In genomic region chr7:18873253-18873652, GRCm38 (mm10) we compare ENCODE assay signal across 8 mouse cellular contexts. TPM values are rescaled to one million over a fixed set of nuclear protein-coding genes. Genes with fewer than 3 reads are reported as not detected.
DNase-seq lines count a peak whose midpoint lies in the region; ATAC-seq lines count a peak whose summit lies in the region.

No protein-coding gene starts in this region.

- H3K4me2 ChIP-seq in intestine, embryonic 15.5 days (replicated peaks): peak overlapping the region; percentile 66
- peak overlapping the region; percentile 58 for H3K4me2 ChIP-seq in limb, embryonic 12.5 days
- H3K4me2 ChIP-seq in midbrain, embryonic 14.5 days (ENCODE audit: low read length): peak overlapping the region; percentile 71
- H3K4me2 ChIP-seq in stomach, embryonic 15.5 days: peak overlapping the region; percentile 77

- H3K4me3 ChIP-seq in intestine, embryonic 15.5 days (replicated peaks): peak overlapping the region; percentile 20
- H3K4me3 ChIP-seq in limb, embryonic 12.5 days (replicated peaks): peak overlapping the region; percentile 35
- H3K4me3 ChIP-seq in midbrain, embryonic 14.5 days (replicated peaks; ENCODE audit: low read depth, low read length): peak overlapping the region; percentile 35
- H3K4me3 ChIP-seq in stomach, embryonic 15.5 days (replicated peaks): peak overlapping the region; percentile 40

- H3K9me3 ChIP-seq in intestine, embryonic 15.5 days: no peaks in the 10 kb centered on the region
- no peaks in the 10 kb centered on the region for H3K9me3 ChIP-seq in limb, embryonic 12.5 days
- H3K9me3 ChIP-seq in midbrain, embryonic 14.5 days (ENCODE audit: control insufficient read depth, low read length): no peaks in the 10 kb centered on the region
- no peaks in the 10 kb centered on the region for H3K9me3 ChIP-seq in stomach, embryonic 15.5 days

- no peaks in the 10 kb centered on the region for H3K36me3 ChIP-seq in intestine, embryonic 15.5 days
- no peaks in the 10 kb centered on the region for H3K36me3 ChIP-seq in limb, embryonic 12.5 days
- H3K36me3 ChIP-seq in midbrain, embryonic 14.5 days (ENCODE audit: control insufficient read depth, insufficient read depth, low read length): no peaks in the 10 kb centered on the region
- H3K36me3 ChIP-seq in stomach, embryonic 15.5 days: no peaks in the 10 kb centered on the region

- intact Hi-C loops in gastrocnemius, postnatal 36 days (cut with DNase I): loop anchor here (1.0 to 5.0 kb wide), 2 partner anchors 41 to 124 kb away; no protein-coding TSS in a partner anchor

- H3K4me1 ChIP-seq in intestine, embryonic 15.5 days (replicated peaks): 0 out of 2 replicates have a peak, but pooled peaks cover 4% of the 10 kb centered on the region
- no peaks in the 10 kb centered on the region for H3K4me1 ChIP-seq in limb, embryonic 12.5 days (replicated peaks)
- no peaks in the 10 kb centered on the region for H3K4me1 ChIP-seq in midbrain, embryonic 14.5 days (ENCODE audit: control insufficient read depth, insufficient read depth, low read length)
- no peaks in the 10 kb centered on the region for H3K4me1 ChIP-seq in stomach, embryonic 15.5 days

- 0 out of 2 replicates have a peak, but pooled peaks cover 2% of the 10 kb centered on the region for H3K27me3 ChIP-seq in intestine, embryonic 15.5 days (replicated peaks)
- no peaks in the 10 kb centered on the region for H3K27me3 ChIP-seq in limb, embryonic 12.5 days
- H3K27me3 ChIP-seq in midbrain, embryonic 14.5 days (ENCODE audit: control insufficient read depth, insufficient read depth, low read length): no peaks in the 10 kb centered on the region
- no peaks in the 10 kb centered on the region for H3K27me3 ChIP-seq in stomach, embryonic 15.5 days (replicated peaks)

- peak; percentile 96 for ATAC-seq in activated CD4-positive, CD25-positive, alpha-beta regulatory T cell, adult 4 months
- ATAC-seq in intestine, embryonic 15.5 days: peak; percentile 82
- ATAC-seq in limb, embryonic 12.5 days (ENCODE audit: insufficient number of reproducible peaks, insufficient read depth, low FRiP score, low TSS enrichment, low read depth): peak; percentile 73
- ATAC-seq in midbrain, embryonic 14.5 days (ENCODE audit: low FRiP score, low TSS enrichment): peak; percentile 82
- ATAC-seq in stomach, embryonic 15.5 days (ENCODE audit: insufficient read depth, low FRiP score, low read depth): peak; percentile 75; the same call in 1 of the 2 replicates

- H3K9ac ChIP-seq in intestine, embryonic 15.5 days: no peak overlapping the region
- 0 out of 2 replicates have a peak overlapping the region, but pooled peaks have one; percentile 13 for H3K9ac ChIP-seq in limb, embryonic 12.5 days (replicated peaks)
- H3K9ac ChIP-seq in midbrain, embryonic 14.5 days (replicated peaks; ENCODE audit: low read length): peak overlapping the region; percentile 30; the same call in 1 of the 2 replicates
- H3K9ac ChIP-seq in stomach, embryonic 15.5 days: no peak overlapping the region

- no peak overlapping the region for H3K27ac ChIP-seq in intestine, embryonic 15.5 days
- H3K27ac ChIP-seq in limb, embryonic 12.5 days: no peak overlapping the region
- H3K27ac ChIP-seq in midbrain, embryonic 14.5 days (replicated peaks; ENCODE audit: low read depth, low read length): no peak overlapping the region
- no peak overlapping the region for H3K27ac ChIP-seq in stomach, embryonic 15.5 days

- under 1% methylated on average over 10 of the region's 10 CpGs for WGBS in intestine, embryonic 15.5 days
- 1% methylated on average over 10 of the region's 10 CpGs for WGBS in limb, embryonic 12.5 days
- WGBS in midbrain, embryonic 14.5 days: under 1% methylated on average over 10 of the region's 10 CpGs
- under 1% methylated on average over 10 of the region's 10 CpGs for WGBS in stomach, embryonic 15.5 days

- DNase-seq in 3T3-L1 (ENCODE audit: low read depth, low spot score): peak; percentile 90
- DNase-seq in embryo, embryonic 10 days (ENCODE audit: low spot score): peak; percentile 91
- DNase-seq in gastrocnemius, postnatal 36 days: peak; percentile 40 to 54
- DNase-seq in midbrain, embryonic 14.5 days: peak; percentile 93

RNA-seq across cellular contexts. Expression of gene Pglyrp1, which starts 2.1 kb away (rescaled TPM):
- polyA plus RNA-seq in activated CD4-positive, CD25-positive, alpha-beta regulatory T cell, adult 4 months (2017; shearing (Covaris generic)): 100 to 1,000 TPM; 275 to 290 TPM
- total RNA-seq in gastrocnemius, postnatal 36 days (2021): 1 to 10 TPM in 1 of 2 experiments, under 1 TPM in 1; 0.99 to 1.3 TPM
- polyA plus RNA-seq in intestine, embryonic 15.5 days (2015; fragmentation: Nextera tagmentation; extraction: Ambion mirVana): 53.1 and 72.8 TPM in 2 replicates
- polyA plus RNA-seq in limb, embryonic 12.5 days (2016; fragmentation: Nextera tagmentation; extraction: Ambion mirVana): 0.44 and 0.60 TPM in 2 replicates
- 18.9 and 20.7 TPM in 2 replicates for polyA plus RNA-seq in midbrain, embryonic 14.5 days (2014; fragmentation: Nextera tagmentation; extraction: Ambion mirVana)
- polyA plus RNA-seq in stomach, embryonic 15.5 days (2015; fragmentation: Nextera tagmentation; extraction: Ambion mirVana): 58.2 and 79.2 TPM in 2 replicates

RNA-seq across cellular contexts. Expression of gene Mill2, which starts 33.5 kb away (rescaled TPM):
- polyA plus RNA-seq in activated CD4-positive, CD25-positive, alpha-beta regulatory T cell, adult 4 months (2017; shearing (Covaris generic)): not detected
- 1 to 10 TPM; 1.8 to 2.1 TPM for total RNA-seq in gastrocnemius, postnatal 36 days (2021)
- 0.73 TPM in 2 replicates for polyA plus RNA-seq in intestine, embryonic 15.5 days (2015; fragmentation: Nextera tagmentation; extraction: Ambion mirVana)
- polyA plus RNA-seq in limb, embryonic 12.5 days (2016; fragmentation: Nextera tagmentation; extraction: Ambion mirVana): not detected in 2 replicates
- 0.18 and 0.43 TPM in 2 replicates for polyA plus RNA-seq in midbrain, embryonic 14.5 days (2014; fragmentation: Nextera tagmentation; extraction: Ambion mirVana)
- polyA plus RNA-seq in stomach, embryonic 15.5 days (2015; fragmentation: Nextera tagmentation; extraction: Ambion mirVana): 1.2 and 1.5 TPM in 2 replicates

RNA-seq across cellular contexts. Expression of gene Ccdc61, which starts 37.0 kb away (rescaled TPM):
- polyA plus RNA-seq in activated CD4-positive, CD25-positive, alpha-beta regulatory T cell, adult 4 months (2017; shearing (Covaris generic)): 1 to 10 TPM; 5.3 to 9.2 TPM
- 1 to 10 TPM; 5.2 to 6.1 TPM for total RNA-seq in gastrocnemius, postnatal 36 days (2021)
- polyA plus RNA-seq in intestine, embryonic 15.5 days (2015; fragmentation: Nextera tagmentation; extraction: Ambion mirVana): 25.2 and 29.2 TPM in 2 replicates
- polyA plus RNA-seq in limb, embryonic 12.5 days (2016; fragmentation: Nextera tagmentation; extraction: Ambion mirVana): 39.9 and 45.3 TPM in 2 replicates
- 16.1 and 18.5 TPM in 2 replicates for polyA plus RNA-seq in midbrain, embryonic 14.5 days (2014; fragmentation: Nextera tagmentation; extraction: Ambion mirVana)
- polyA plus RNA-seq in stomach, embryonic 15.5 days (2015; fragmentation: Nextera tagmentation; extraction: Ambion mirVana): 26.1 and 29.2 TPM in 2 replicates

RNA-seq across cellular contexts. Expression of gene Psg17, which starts 51.8 kb away (rescaled TPM):
- not detected for polyA plus RNA-seq in activated CD4-positive, CD25-positive, alpha-beta regulatory T cell, adult 4 months (2017; shearing (Covaris generic))
- not detected for total RNA-seq in gastrocnemius, postnatal 36 days (2021)
- polyA plus RNA-seq in intestine, embryonic 15.5 days (2015; fragmentation: Nextera tagmentation; extraction: Ambion mirVana): 0.13 TPM in 2 replicates
- 0.10 TPM in 1 of 2 replicates, not detected in the other for polyA plus RNA-seq in limb, embryonic 12.5 days (2016; fragmentation: Nextera tagmentation; extraction: Ambion mirVana)
- polyA plus RNA-seq in midbrain, embryonic 14.5 days (2014; fragmentation: Nextera tagmentation; extraction: Ambion mirVana): not detected in 2 replicates
- polyA plus RNA-seq in stomach, embryonic 15.5 days (2015; fragmentation: Nextera tagmentation; extraction: Ambion mirVana): 0.08 and 0.19 TPM in 2 replicates

RNA-seq across cellular contexts. Expression of gene Nova2, which starts 52.4 kb away (rescaled TPM):
- polyA plus RNA-seq in activated CD4-positive, CD25-positive, alpha-beta regulatory T cell, adult 4 months (2017; shearing (Covaris generic)): not detected
- total RNA-seq in gastrocnemius, postnatal 36 days (2021): 1 to 10 TPM; 1.7 to 1.8 TPM
- 0.49 and 0.57 TPM in 2 replicates for polyA plus RNA-seq in intestine, embryonic 15.5 days (2015; fragmentation: Nextera tagmentation; extraction: Ambion mirVana)
- polyA plus RNA-seq in limb, embryonic 12.5 days (2016; fragmentation: Nextera tagmentation; extraction: Ambion mirVana): 0.31 and 0.33 TPM in 2 replicates
- polyA plus RNA-seq in midbrain, embryonic 14.5 days (2014; fragmentation: Nextera tagmentation; extraction: Ambion mirVana): 18.6 and 20.7 TPM in 2 replicates
- polyA plus RNA-seq in stomach, embryonic 15.5 days (2015; fragmentation: Nextera tagmentation; extraction: Ambion mirVana): 0.63 TPM in 2 replicates

Comparison
In these comparisons a context has a peak if more than half of its experiments do, and no peak if none do; other contexts are left out.
1. H3K9ac ChIP-seq: peak in limb, embryonic 12.5 days (single experiment) and midbrain, embryonic 14.5 days (single experiment); none in intestine, embryonic 15.5 days (single experiment) and stomach, embryonic 15.5 days (single experiment).
2. RNA of gene Pglyrp1, which starts 2.1 kb away (polyA plus RNA-seq): 275 to 290 TPM in activated CD4-positive, CD25-positive, alpha-beta regulatory T cell, adult 4 months, 58.2 to 79.2 TPM in stomach, embryonic 15.5 days, 53.1 to 72.8 TPM in intestine, embryonic 15.5 days and 18.9 to 20.7 TPM in midbrain, embryonic 14.5 days; 0.44 to 0.60 TPM in limb, embryonic 12.5 days; every median in the first group is over 10 times any median in the second.
3. Peak in every context shown above with its lines, with median percentiles within 50 percentile points of each other: DNase-seq, ATAC-seq, H3K4me2 ChIP-seq and H3K4me3 ChIP-seq.